Mouse (Mus musculus) CH12.LX (cell line): ENCODE results near the gene Camta1.

Experiments used
- CTCF ChIP-seq, 2 experiments: IDR thresholded peaks in 1 of 2; conservative IDR thresholded peaks in 1 of 2; 2 replicates each; pipeline ENCODE4 v1.5.1; 2011 to 2012; ENCODE audit warnings: low read depth in 2 of 2, low read length in 2 of 2, improper control_type of control experiment in 1 of 2, inconsistent platforms in 1 of 2, mild to moderate bottlenecking in 1 of 2, moderate library complexity in 1 of 2
- ELF1 ChIP-seq: IDR thresholded peaks from 2 replicates; pipeline ENCODE4 v1.6.1; 2014; ENCODE audit warnings: low read depth, mild to moderate bottlenecking, inconsistent platforms, low read length, improper control_type of control experiment
- EP300 ChIP-seq: IDR thresholded peaks from 2 replicates; pipeline ENCODE4 v1.6.1; 2011; ENCODE audit warnings: low read length, improper control_type of control experiment
- HCFC1 ChIP-seq: IDR thresholded peaks from 2 replicates; pipeline ENCODE4 v1.6.1; 2012; ENCODE audit warnings: low read depth, mild to moderate bottlenecking, inconsistent platforms, low read length, improper control_type of control experiment
- MAFK ChIP-seq: IDR thresholded peaks from 2 replicates; pipeline ENCODE4 v1.6.1; 2011; ENCODE audit warnings: low read length, improper control_type of control experiment; ENCODE audit not compliant: insufficient replicate concordance
- MXI1 ChIP-seq: IDR thresholded peaks from 2 replicates; pipeline ENCODE4 v1.6.1; 2011; ENCODE audit warnings: mild to moderate bottlenecking, low read depth, low read length, improper control_type of control experiment
- NRF1 ChIP-seq: IDR thresholded peaks from 2 replicates; pipeline ENCODE4 v1.6.1; 2014; ENCODE audit warnings: low read depth, mild to moderate bottlenecking, inconsistent platforms, low read length, improper control_type of control experiment, moderate library complexity
- POLR2A ChIP-seq: IDR thresholded peaks from 2 replicates; pipeline ENCODE4 v1.6.1; 2011; ENCODE audit warnings: low read depth, mild to moderate bottlenecking, improper control_type of control experiment, low read length
- TCF12 ChIP-seq: IDR thresholded peaks from 2 replicates; pipeline ENCODE4 v1.6.1; 2014; ENCODE audit warnings: low read depth, mild to moderate bottlenecking, inconsistent platforms, low read length, improper control_type of control experiment
- USF1 ChIP-seq: IDR thresholded peaks from 2 replicates; pipeline ENCODE4 v1.6.1; 2014; ENCODE audit warnings: low read depth, mild to moderate bottlenecking, inconsistent platforms, low read length, improper control_type of control experiment
- ZMIZ1 ChIP-seq: IDR thresholded peaks from 2 replicates; pipeline ENCODE4 v1.6.1; 2012; ENCODE audit warnings: low read depth, mild to moderate bottlenecking, inconsistent platforms, low read length, improper control_type of control experiment

DNA sequence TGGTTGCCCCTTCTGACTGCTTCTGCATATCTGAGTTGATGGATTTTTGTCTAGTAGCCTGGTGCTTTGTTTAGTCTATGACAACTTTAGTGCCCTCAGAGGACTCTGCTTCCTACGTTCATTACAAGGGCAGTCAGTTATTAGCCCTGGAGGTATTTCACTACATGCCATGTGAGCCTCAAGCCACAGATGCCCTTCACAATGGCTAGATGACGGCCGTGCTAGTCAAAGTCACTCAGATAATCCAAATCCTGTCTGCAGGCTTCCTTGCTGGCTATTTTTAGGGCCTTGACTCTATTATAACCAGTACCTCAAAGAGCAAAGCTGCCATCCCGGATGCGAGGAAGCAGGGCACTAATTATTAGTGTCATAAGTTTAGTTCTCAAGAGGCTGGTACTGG, 778.6 kb downstream of the Camta1 start:
- TF ChIP-seq CTCF (conservative IDR thresholded peaks at IDR 0.05 in 1 of 2, IDR thresholded peaks at IDR 0.05 in 1 of 2; ENCODE audit: low read depth in 2 of 2, low read length in 2 of 2): no peak
- TF ChIP-seq EP300: no peak
- TF ChIP-seq HCFC1: no peak
- TF ChIP-seq ELF1: no peak
- TF ChIP-seq TCF12: no peak
- no peak for TF ChIP-seq NRF1
- TF ChIP-seq MAFK: no peak
- TF ChIP-seq POLR2A: no peak
- TF ChIP-seq USF1: no peak
- no peak for TF ChIP-seq MXI1
- no peak for TF ChIP-seq ZMIZ1
